Mouse (Mus musculus): ENCODE measurements around the gene Prps1. TPM values are rescaled to one million over a fixed set of nuclear protein-coding genes. Genes with fewer than 3 reads are reported as not detected.

Gene Prps1
- 0.06 and 0.42 TPM in 2 replicates for polyA plus RNA-seq (2012)

GRCm38 (mm10) chrX:140456279-140456731 lies at the start of gene Prps1:
Gene Prps1, plus strand, starts transcription at chrX:140456613.
- Histone ChIP-seq H3K9me3 (ENCODE audit: control insufficient read depth, low read length) (peaks cover 5% of the 10 kb centered on the region), H3K4me3 (replicated peaks) (peak within 1 kb of the TSS; percentile 82), H3K4me1 (ENCODE audit: control insufficient read depth) (peaks cover 21% of the 10 kb centered on the region), H3K27me3 (ENCODE audit: control insufficient read depth) (peaks cover 2% of the 10 kb centered on the region; the same call in 1 of the 2 replicates), H3K36me3 (ENCODE audit: control insufficient read depth) (no peaks in the 10 kb centered on the region)
- TF ChIP-seq TAL1 (IDR thresholded peaks at IDR 0.05; ENCODE audit: low read length): no peak

GRCm38 (mm10) chrX:140407593-140407992 lies 48.8 kb upstream of the Prps1 start:
- TF ChIP-seq GATA1 (IDR thresholded peaks at IDR 0.05; ENCODE audit: low read length) (no peak), TAL1 (IDR thresholded peaks at IDR 0.05; ENCODE audit: low read length) (no peak)
- Histone ChIP-seq H3K9me3 (ENCODE audit: control insufficient read depth, low read length) (no peaks in the 10 kb centered on the region), H3K4me3 (replicated peaks) (no peak overlapping the region)

GRCm38 (mm10) chrX:140418467-140418866 lies 37.9 kb upstream of the Prps1 start:
- Histone ChIP-seq H3K27me3 (ENCODE audit: control insufficient read depth) (peaks cover 2% of the 10 kb centered on the region; the same call in 1 of the 2 replicates), H3K36me3 (ENCODE audit: control insufficient read depth) (no peaks in the 10 kb centered on the region), H3K9me3 (ENCODE audit: control insufficient read depth, low read length) (no peaks in the 10 kb centered on the region), H3K4me3 (replicated peaks) (no peak overlapping the region), H3K4me1 (ENCODE audit: control insufficient read depth) (no peaks in the 10 kb centered on the region)
- TF ChIP-seq GATA1 (IDR thresholded peaks at IDR 0.05; ENCODE audit: low read length) (no peak), TAL1 (IDR thresholded peaks at IDR 0.05; ENCODE audit: low read length) (no peak)

More at GRCm38 (mm10) chrX:140407593-140407992, 48.8 kb upstream of the Prps1 start:
- Histone ChIP-seq H3K36me3 (ENCODE audit: control insufficient read depth) (no peaks in the 10 kb centered on the region), H3K27me3 (ENCODE audit: control insufficient read depth) (peaks cover 4% of the 10 kb centered on the region; the same call in 1 of the 2 replicates), H3K4me1 (ENCODE audit: control insufficient read depth) (peaks cover 10% of the 10 kb centered on the region)

GRCm38 (mm10) chrX:140427124-140427523 lies 29.3 kb upstream of the Prps1 start:
- peaks cover 3% of the 10 kb centered on the region; the same call in 1 of the 2 replicates for H3K9me3 ChIP-seq (ENCODE audit: control insufficient read depth, low read length)
- TF ChIP-seq TAL1 (IDR thresholded peaks at IDR 0.05; ENCODE audit: low read length) (no peak), GATA1 (IDR thresholded peaks at IDR 0.05; ENCODE audit: low read length) (no peak)
- H3K36me3 ChIP-seq (ENCODE audit: control insufficient read depth): no peaks in the 10 kb centered on the region
- no peaks in the 10 kb centered on the region; the same call in 1 of the 2 replicates for H3K27me3 ChIP-seq (ENCODE audit: control insufficient read depth)
- no peaks in the 10 kb centered on the region for H3K4me1 ChIP-seq (ENCODE audit: control insufficient read depth)
- no peak overlapping the region for H3K4me3 ChIP-seq (replicated peaks)

- TF ChIP-seq GATA1 (IDR thresholded peaks at IDR 0.05; ENCODE audit: low read length): no peak
- no peak for TF ChIP-seq TAL1 (IDR thresholded peaks at IDR 0.05; ENCODE audit: low read length)
- Histone ChIP-seq H3K4me3 (replicated peaks) (no peak overlapping the region), H3K36me3 (ENCODE audit: control insufficient read depth) (no peaks in the 10 kb centered on the region), H3K4me1 (ENCODE audit: control insufficient read depth) (no peaks in the 10 kb centered on the region), H3K9me3 (ENCODE audit: control insufficient read depth, low read length) (peaks cover 12% of the 10 kb centered on the region), H3K27me3 (ENCODE audit: control insufficient read depth) (no peaks in the 10 kb centered on the region; the same call in 1 of the 2 replicates)
Measured at GRCm38 (mm10) chrX:140428252-140428651, 28.2 kb upstream of the Prps1 start.

GRCm38 (mm10) chrX:140429985-140430384 lies 26.4 kb upstream of the Prps1 start:
- no peak; the same call in 2 of the 3 replicates for TF ChIP-seq TAL1 (IDR thresholded peaks at IDR 0.05; ENCODE audit: low read length)
- TF ChIP-seq GATA1 (IDR thresholded peaks at IDR 0.05; ENCODE audit: low read length): no peak
- no peaks in the 10 kb centered on the region for H3K4me1 ChIP-seq (ENCODE audit: control insufficient read depth)
- H3K9me3 ChIP-seq (ENCODE audit: control insufficient read depth, low read length): peaks cover 18% of the 10 kb centered on the region
- no peak overlapping the region for H3K4me3 ChIP-seq (replicated peaks)
- no peaks in the 10 kb centered on the region for H3K36me3 ChIP-seq (ENCODE audit: control insufficient read depth)
- H3K27me3 ChIP-seq (ENCODE audit: control insufficient read depth): no peaks in the 10 kb centered on the region; the same call in 1 of the 2 replicates

GRCm38 (mm10) chrX:140430506-140430905 lies 25.9 kb upstream of the Prps1 start:
- peaks cover 18% of the 10 kb centered on the region for H3K9me3 ChIP-seq (ENCODE audit: control insufficient read depth, low read length)
- H3K27me3 ChIP-seq (ENCODE audit: control insufficient read depth): no peaks in the 10 kb centered on the region; the same call in 1 of the 2 replicates
- no peaks in the 10 kb centered on the region for H3K4me1 ChIP-seq (ENCODE audit: control insufficient read depth)
- H3K36me3 ChIP-seq (ENCODE audit: control insufficient read depth): no peaks in the 10 kb centered on the region
- TF ChIP-seq TAL1 (IDR thresholded peaks at IDR 0.05; ENCODE audit: low read length): no peak
- no peak for TF ChIP-seq GATA1 (IDR thresholded peaks at IDR 0.05; ENCODE audit: low read length)
- H3K4me3 ChIP-seq (replicated peaks): no peak overlapping the region

- Histone ChIP-seq H3K4me3 (replicated peaks) (no peak overlapping the region), H3K4me1 (ENCODE audit: control insufficient read depth) (no peaks in the 10 kb centered on the region), H3K36me3 (ENCODE audit: control insufficient read depth) (no peaks in the 10 kb centered on the region), H3K9me3 (ENCODE audit: control insufficient read depth, low read length) (peaks cover 18% of the 10 kb centered on the region), H3K27me3 (ENCODE audit: control insufficient read depth) (no peaks in the 10 kb centered on the region; the same call in 1 of the 2 replicates)
- TF ChIP-seq GATA1 (IDR thresholded peaks at IDR 0.05; ENCODE audit: low read length): no peak
- TF ChIP-seq TAL1 (IDR thresholded peaks at IDR 0.05; ENCODE audit: low read length): no peak
Measured at GRCm38 (mm10) chrX:140431981-140432380, 24.4 kb upstream of the Prps1 start.

- H3K27me3 ChIP-seq (ENCODE audit: control insufficient read depth): no peaks in the 10 kb centered on the region; the same call in 1 of the 2 replicates
- no peaks in the 10 kb centered on the region for H3K36me3 ChIP-seq (ENCODE audit: control insufficient read depth)
- no peaks in the 10 kb centered on the region for H3K4me1 ChIP-seq (ENCODE audit: control insufficient read depth)
- TF ChIP-seq GATA1 (IDR thresholded peaks at IDR 0.05; ENCODE audit: low read length) (no peak), TAL1 (IDR thresholded peaks at IDR 0.05; ENCODE audit: low read length) (no peak)
- peaks cover 18% of the 10 kb centered on the region for H3K9me3 ChIP-seq (ENCODE audit: control insufficient read depth, low read length)
- H3K4me3 ChIP-seq (replicated peaks): no peak overlapping the region
Measured at GRCm38 (mm10) chrX:140432786-140433185, 23.6 kb upstream of the Prps1 start.

Data from erythroblast, embryonic 14.5 days (primary cell).